Mouse (Mus musculus): ENCODE results near the gene Slc22a23. TPM values are rescaled to one million over a fixed set of nuclear protein-coding genes. Genes with fewer than 3 reads are reported as not detected.

The Slc22a23 gene
- polyA plus RNA-seq, 1 experiment from 2014 or later = 5.5 TPM

GRCm38 (mm10) chr13:34146916-34147315 lies 198.1 kb downstream of the Slc22a23 start:
- no peaks in the 10 kb centered on the region; the same call in 1 of the 2 replicates for H3K27me3 ChIP-seq (replicated peaks)
- no peaks in the 10 kb centered on the region for H3K9me3 ChIP-seq
- H3K4me2 ChIP-seq = no peak overlapping the region
- H3K9ac ChIP-seq = no peak overlapping the region
- no peak overlapping the region for H3K4me3 ChIP-seq
- no peaks in the 10 kb centered on the region for H3K36me3 ChIP-seq
- H3K27ac ChIP-seq (replicated peaks) = no peak overlapping the region
- 60% methylated on average over 3 of the region's 3 CpGs for WGBS
- no peak for ATAC-seq (ENCODE audit: extremely low read depth, insufficient number of reproducible peaks, low FRiP score, low TSS enrichment)
- peaks cover 32% of the 10 kb centered on the region for H3K4me1 ChIP-seq

- Histone ChIP-seq H3K4me1 (peaks cover 10% of the 10 kb centered on the region), H3K9me3 (no peaks in the 10 kb centered on the region), H3K27ac (replicated peaks) (no peak overlapping the region), H3K4me2 (no peak overlapping the region), H3K36me3 (no peaks in the 10 kb centered on the region), H3K27me3 (replicated peaks) (no peaks in the 10 kb centered on the region; the same call in 1 of the 2 replicates), H3K4me3 (no peak overlapping the region), H3K9ac (no peak overlapping the region)
- 63% methylated on average over 5 of the region's 5 CpGs for WGBS
- no peak for ATAC-seq (ENCODE audit: extremely low read depth, insufficient number of reproducible peaks, low FRiP score, low TSS enrichment)
These were observed 201.6 kb downstream of the Slc22a23 start for GRCm38 (mm10) chr13:34143389-34143788.

- no peak for ATAC-seq (ENCODE audit: extremely low read depth, insufficient number of reproducible peaks, low FRiP score, low TSS enrichment)
- peaks cover 29% of the 10 kb centered on the region for H3K4me1 ChIP-seq
- H3K9me3 ChIP-seq = no peaks in the 10 kb centered on the region
- peaks cover 29% of the 10 kb centered on the region for H3K27me3 ChIP-seq (replicated peaks)
- no peak overlapping the region for H3K4me2 ChIP-seq
- no peak overlapping the region for H3K4me3 ChIP-seq
- no peaks in the 10 kb centered on the region for H3K36me3 ChIP-seq
- H3K27ac ChIP-seq (replicated peaks) = no peak overlapping the region
- WGBS = 72% methylated on average over 7 of the region's 7 CpGs
- H3K9ac ChIP-seq = no peak overlapping the region
These were observed 208.4 kb downstream of the Slc22a23 start for GRCm38 (mm10) chr13:34136605-34137004.

- no peaks in the 10 kb centered on the region for H3K9me3 ChIP-seq
- 71% methylated on average over 7 of the region's 7 CpGs for WGBS
- peaks cover 32% of the 10 kb centered on the region for H3K27me3 ChIP-seq (replicated peaks)
- no peak overlapping the region for H3K27ac ChIP-seq (replicated peaks)
- no peak overlapping the region for H3K4me3 ChIP-seq
- H3K36me3 ChIP-seq = no peaks in the 10 kb centered on the region
- no peak overlapping the region for H3K4me2 ChIP-seq
- H3K9ac ChIP-seq = no peak overlapping the region
- ATAC-seq (ENCODE audit: extremely low read depth, insufficient number of reproducible peaks, low FRiP score, low TSS enrichment) = no peak
- H3K4me1 ChIP-seq = peaks cover 40% of the 10 kb centered on the region
These were observed 210.7 kb downstream of the Slc22a23 start for GRCm38 (mm10) chr13:34134276-34134675.

- H3K9me3 ChIP-seq = no peaks in the 10 kb centered on the region
These were observed 211.5 kb downstream of the Slc22a23 start for GRCm38 (mm10) chr13:34133326-34134071.

GRCm38 (mm10) chr13:34132875-34133274 lies 212.1 kb downstream of the Slc22a23 start:
- WGBS = 36% methylated on average over 6 of the region's 6 CpGs
- ATAC-seq (ENCODE audit: extremely low read depth, insufficient number of reproducible peaks, low FRiP score, low TSS enrichment) = no peak
- H3K9me3 ChIP-seq = no peaks in the 10 kb centered on the region
- peaks cover 7% of the 10 kb centered on the region for H3K36me3 ChIP-seq
- H3K4me2 ChIP-seq = peak overlapping the region; percentile 86
- peak overlapping the region; percentile 77 for H3K4me3 ChIP-seq
- H3K27me3 ChIP-seq (replicated peaks) = peaks cover 32% of the 10 kb centered on the region
- peak overlapping the region; percentile 94; the same call in 1 of the 2 replicates for H3K27ac ChIP-seq (replicated peaks)
- H3K4me1 ChIP-seq = peaks cover 51% of the 10 kb centered on the region
- H3K9ac ChIP-seq = peak overlapping the region; percentile 87

More at GRCm38 (mm10) chr13:34133326-34134071, 211.5 kb downstream of the Slc22a23 start:
- Histone ChIP-seq H3K4me2 (peak overlapping the region; percentile 86), H3K27ac (replicated peaks) (no peak overlapping the region), H3K36me3 (peaks cover 4% of the 10 kb centered on the region; the same call in 1 of the 2 replicates), H3K4me1 (peaks cover 48% of the 10 kb centered on the region), H3K9ac (peak overlapping the region; percentile 77), H3K27me3 (replicated peaks) (peaks cover 32% of the 10 kb centered on the region), H3K4me3 (peak overlapping the region; percentile 35)
- 18% methylated on average over 15 of the region's 15 CpGs for WGBS
- no peak for ATAC-seq (ENCODE audit: extremely low read depth, insufficient number of reproducible peaks, low FRiP score, low TSS enrichment)

GRCm38 (mm10) chr13:34132299-34132698 lies 212.7 kb downstream of the Slc22a23 start:
- Histone ChIP-seq H3K36me3 (peaks cover 7% of the 10 kb centered on the region), H3K9me3 (no peaks in the 10 kb centered on the region), H3K4me1 (peaks cover 46% of the 10 kb centered on the region), H3K27ac (replicated peaks) (peak overlapping the region; percentile 94), H3K4me3 (peak overlapping the region; percentile 77), H3K27me3 (replicated peaks) (peaks cover 32% of the 10 kb centered on the region), H3K4me2 (peak overlapping the region; percentile 86), H3K9ac (peak overlapping the region; percentile 87)
- WGBS = 4% methylated on average over 15 of the region's 15 CpGs
- ATAC-seq (ENCODE audit: extremely low read depth, insufficient number of reproducible peaks, low FRiP score, low TSS enrichment) = no peak

GRCm38 (mm10) chr13:34131708-34132060 lies 213.3 kb downstream of the Slc22a23 start:
- Histone ChIP-seq H3K4me3 (peak overlapping the region; percentile 77), H3K9me3 (no peaks in the 10 kb centered on the region), H3K27me3 (replicated peaks) (peaks cover 32% of the 10 kb centered on the region), H3K27ac (replicated peaks) (peak overlapping the region; percentile 94), H3K36me3 (peaks cover 9% of the 10 kb centered on the region), H3K9ac (peak overlapping the region; percentile 87), H3K4me2 (peak overlapping the region; percentile 86), H3K4me1 (peaks cover 46% of the 10 kb centered on the region)
- WGBS = 1% methylated on average over 10 of the region's 10 CpGs
- ATAC-seq (ENCODE audit: extremely low read depth, insufficient number of reproducible peaks, low FRiP score, low TSS enrichment) = no peak

GRCm38 (mm10) chr13:34131011-34131707 lies 213.8 kb downstream of the Slc22a23 start:
- peak overlapping the region; percentile 94 for H3K27ac ChIP-seq (replicated peaks)
- H3K27me3 ChIP-seq (replicated peaks) = peaks cover 32% of the 10 kb centered on the region
- H3K9ac ChIP-seq = peak overlapping the region; percentile 87
- peak; percentile 47; the same call in 1 of the 2 replicates for ATAC-seq (ENCODE audit: extremely low read depth, insufficient number of reproducible peaks, low FRiP score, low TSS enrichment)
- WGBS = under 1% methylated on average over 24 of the region's 24 CpGs
- peak overlapping the region; percentile 77 for H3K4me3 ChIP-seq
- H3K4me2 ChIP-seq = peak overlapping the region; percentile 86
- H3K36me3 ChIP-seq = peaks cover 13% of the 10 kb centered on the region
- peaks cover 50% of the 10 kb centered on the region for H3K4me1 ChIP-seq
- no peaks in the 10 kb centered on the region for H3K9me3 ChIP-seq

- H3K27ac ChIP-seq (replicated peaks) = peak within 1 kb of the TSS; percentile 94
- peaks cover 54% of the 10 kb centered on the region for H3K4me1 ChIP-seq
- H3K27me3 ChIP-seq (replicated peaks) = peaks cover 31% of the 10 kb centered on the region
- peaks cover 18% of the 10 kb centered on the region for H3K36me3 ChIP-seq
- under 1% methylated on average over 26 of the region's 26 CpGs for WGBS
- peak; percentile 77 for ATAC-seq (ENCODE audit: extremely low read depth, insufficient number of reproducible peaks, low FRiP score, low TSS enrichment)
- peak within 1 kb of the TSS; percentile 87 for H3K9ac ChIP-seq
- peak within 1 kb of the TSS; percentile 86 for H3K4me2 ChIP-seq
- no peaks in the 10 kb centered on the region for H3K9me3 ChIP-seq
- peak within 1 kb of the TSS; percentile 77 for H3K4me3 ChIP-seq
These were observed 214.7 kb downstream of the Slc22a23 start, which contains the start of gene Tubb2b for GRCm38 (mm10) chr13:34130226-34130731. TSS of gene Tubb2b (minus strand) at chr13:34130466.

GRCm38 (mm10) chr13:34129485-34130225 lies 215.3 kb downstream of the Slc22a23 start:
- Histone ChIP-seq H3K9me3 (no peaks in the 10 kb centered on the region), H3K9ac (peak overlapping the region; percentile 87), H3K4me2 (peak overlapping the region; percentile 86), H3K4me1 (peaks cover 54% of the 10 kb centered on the region), H3K4me3 (peak overlapping the region; percentile 77), H3K27me3 (replicated peaks) (peaks cover 25% of the 10 kb centered on the region), H3K36me3 (peaks cover 23% of the 10 kb centered on the region), H3K27ac (replicated peaks) (peak overlapping the region; percentile 94)
- WGBS = 2% methylated on average over 30 of the region's 31 CpGs
- peak; percentile 14; the same call in 1 of the 2 replicates for ATAC-seq (ENCODE audit: extremely low read depth, insufficient number of reproducible peaks, low FRiP score, low TSS enrichment)
